Mouse (Mus musculus): ENCODE measurements at regions not wholly inside any gene's neighbourhood (a gene's known extent, or its start where the extent isn't known, plus 50 kb on each side); places are given as distances from the start of the nearest gene placed in this dataset.
A peak's percentile ranks its signal among the peaks of the same experiment; 100 is the strongest.
"Not testable (repeated sequence)": the region's sequence is repeated elsewhere in the genome, so short reads cannot be mapped to it uniquely, and the experiment has no call there.

- DNase-seq (ENCODE audit: low read depth, low spot score) = no peak
- Histone ChIP-seq H3K79me2 (ENCODE audit: control insufficient read depth, insufficient read depth, low read length, poor library complexity) (no peaks in the 10 kb centered on the region), H3K9me3 (replicated peaks; ENCODE audit: insufficient read depth, low read length) (no peaks in the 10 kb centered on the region), H3K4me1 (ENCODE audit: control insufficient read depth in 1 of 2, insufficient read depth in 2 of 2, low read length in 2 of 2) (no peaks in the 10 kb centered on the region), H3K9ac (ENCODE audit: control insufficient read depth, low read depth, low read length, poor library complexity, severe bottlenecking) (no peak overlapping the region), H3K4me3 (ENCODE audit: control insufficient read depth in 1 of 2, insufficient read depth in 1 of 2, low read depth in 2 of 2, low read length in 2 of 2) (no peak overlapping the region), H3K36me3 (ENCODE audit: control insufficient read depth in 1 of 2, insufficient read depth in 2 of 2, low read length in 2 of 2) (no peaks in the 10 kb centered on the region), H3K27ac (ENCODE audit: control insufficient read depth, low read depth, low read length) (no peak overlapping the region), H3K27me3 (ENCODE audit: control insufficient read depth in 1 of 2, insufficient read depth in 2 of 2, low read length in 2 of 2) (no peaks in the 10 kb centered on the region)
- TF ChIP-seq E2F4 (IDR thresholded peaks at IDR 0.05; ENCODE audit: borderline replicate concordance, low read depth, low read length) = no peak
- no peak for TF ChIP-seq POLR2A (IDR thresholded peaks at IDR 0.05; ENCODE audit: control insufficient read depth in 1 of 2, insufficient read depth in 1 of 2, low read depth in 1 of 2, low read length in 2 of 2, poor library complexity in 1 of 2)
- no peak for TF ChIP-seq MAFK (IDR thresholded peaks at IDR 0.05; ENCODE audit: borderline replicate concordance, low read depth, low read length)
- TF ChIP-seq USF2 (IDR thresholded peaks at IDR 0.05; ENCODE audit: borderline replicate concordance in 1 of 2, insufficient read depth in 1 of 2, low read depth in 1 of 2, low read length in 2 of 2) = no peak
- no peak for TF ChIP-seq USF1 (IDR thresholded peaks at IDR 0.05; ENCODE audit: low read depth, low read length)
- no peak for TF ChIP-seq CHD1 (IDR thresholded peaks at IDR 0.05; ENCODE audit: low read depth, low read length)
- TF ChIP-seq MYC (IDR thresholded peaks at IDR 0.05; ENCODE audit: low read depth, low read length) = no peak
- no peak for TF ChIP-seq ELF1 (IDR thresholded peaks at IDR 0.05; ENCODE audit: low read depth, low read length)
- TF ChIP-seq GATA1 (IDR thresholded peaks at IDR 0.05; ENCODE audit: low read depth, low read length) = no peak
These were observed 310.8 kb upstream of the Zfp960 start for GRCm38 (mm10) chr17:16753090-16753489.

- peak overlapping the region; percentile 84 for H3K27ac ChIP-seq (ENCODE audit: control insufficient read depth, low read depth, low read length)
- not testable (repeated sequence) for H3K9me3 ChIP-seq (replicated peaks; ENCODE audit: insufficient read depth, low read length); H3K9ac ChIP-seq (ENCODE audit: control insufficient read depth, low read depth, low read length, poor library complexity, severe bottlenecking); H3K4me3 ChIP-seq (ENCODE audit: control insufficient read depth in 1 of 2, insufficient read depth in 1 of 2, low read depth in 2 of 2, low read length in 2 of 2); H3K27me3 ChIP-seq (ENCODE audit: control insufficient read depth in 1 of 2, insufficient read depth in 2 of 2, low read length in 2 of 2); H3K79me2 ChIP-seq (ENCODE audit: control insufficient read depth, insufficient read depth, low read length, poor library complexity)
- H3K36me3 ChIP-seq (ENCODE audit: control insufficient read depth in 1 of 2, insufficient read depth in 2 of 2, low read length in 2 of 2) = peaks cover 0 to 27% of the 10 kb centered on the region in 2 experiments; a peak in 2 of 4 replicates
- peak; percentile 73 for DNase-seq (ENCODE audit: low read depth, low spot score)
- TF ChIP-seq GATA1 (IDR thresholded peaks at IDR 0.05; ENCODE audit: low read depth, low read length) (peak; percentile 46; the same call in 1 of the 2 replicates), TCF12 (IDR thresholded peaks at IDR 0.05; ENCODE audit: low read depth, low read length) (0 out of 2 replicates have a peak, but pooled peaks have one; percentile 25), TAL1 (IDR thresholded peaks at IDR 0.05; ENCODE audit: low read length) (peak; percentile 22; the same call in 1 of the 2 replicates), EP300 (IDR thresholded peaks at IDR 0.05; ENCODE audit: low read depth in 1 of 2, low read length in 2 of 2) (peak; percentile 54 to 72), TBP (IDR thresholded peaks at IDR 0.05; ENCODE audit: low read depth, low read length) (peak; percentile 28; the same call in 1 of the 2 replicates)
- H3K4me1 ChIP-seq (ENCODE audit: control insufficient read depth in 1 of 2, insufficient read depth in 2 of 2, low read length in 2 of 2) = peaks cover 3 to 21% of the 10 kb centered on the region in 2 experiments
These were observed 293.3 kb upstream of the Zfp960 start for GRCm38 (mm10) chr17:16770587-16770986.

DNA sequence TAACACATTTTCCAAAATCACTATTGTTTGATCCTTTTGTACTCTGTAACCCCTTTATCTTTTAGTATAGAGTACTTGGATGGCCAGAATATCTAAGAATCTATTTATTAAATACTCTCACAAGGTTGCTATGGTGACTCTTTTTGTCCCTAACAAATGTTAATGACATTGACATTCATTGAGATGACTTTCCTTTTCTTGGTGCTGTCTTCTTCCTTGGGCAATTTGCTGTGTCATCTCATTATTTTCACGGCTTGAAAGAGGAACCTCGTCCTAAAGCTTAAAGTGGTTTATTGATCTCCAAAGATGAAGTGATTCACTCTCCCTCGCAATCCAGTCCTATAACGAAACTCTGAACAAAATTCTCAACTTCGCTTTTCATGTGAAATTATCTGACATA is 265.6 kb upstream of the Zfp960 start:
- H3K9me3 ChIP-seq (replicated peaks; ENCODE audit: insufficient read depth, low read length) = no peaks in the 10 kb centered on the region
- no peaks in the 10 kb centered on the region for H3K4me1 ChIP-seq (ENCODE audit: control insufficient read depth in 1 of 2, insufficient read depth in 2 of 2, low read length in 2 of 2)
- no peak overlapping the region for H3K4me3 ChIP-seq (ENCODE audit: control insufficient read depth in 1 of 2, insufficient read depth in 1 of 2, low read depth in 2 of 2, low read length in 2 of 2)
- H3K27me3 ChIP-seq (ENCODE audit: control insufficient read depth in 1 of 2, insufficient read depth in 2 of 2, low read length in 2 of 2) = no peaks in the 10 kb centered on the region
- H3K9ac ChIP-seq (ENCODE audit: control insufficient read depth, low read depth, low read length, poor library complexity, severe bottlenecking) = no peak overlapping the region
- peaks cover 0 to 2% of the 10 kb centered on the region in 2 experiments; a peak in 1 of 4 replicates for H3K36me3 ChIP-seq (ENCODE audit: control insufficient read depth in 1 of 2, insufficient read depth in 2 of 2, low read length in 2 of 2)
- no peak overlapping the region for H3K27ac ChIP-seq (ENCODE audit: control insufficient read depth, low read depth, low read length)
- peak; percentile 23 for DNase-seq (ENCODE audit: low read depth, low spot score)
- no peaks in the 10 kb centered on the region for H3K79me2 ChIP-seq (ENCODE audit: control insufficient read depth, insufficient read depth, low read length, poor library complexity)
- TF ChIP-seq E2F4 (IDR thresholded peaks at IDR 0.05; ENCODE audit: borderline replicate concordance, low read depth, low read length) (no peak), ZC3H11A (IDR thresholded peaks at IDR 0.05; ENCODE audit: low read depth, low read length) (no peak), ELF1 (IDR thresholded peaks at IDR 0.05; ENCODE audit: low read depth, low read length) (no peak), MAFK (IDR thresholded peaks at IDR 0.05; ENCODE audit: borderline replicate concordance, low read depth, low read length) (no peak), EP300 (IDR thresholded peaks at IDR 0.05; ENCODE audit: low read depth in 1 of 2, low read length in 2 of 2) (no peak), NRF1 (IDR thresholded peaks at IDR 0.05; ENCODE audit: insufficient read depth, low read depth, low read length, poor library complexity, severe bottlenecking) (no peak), UBTF (IDR thresholded peaks at IDR 0.05; ENCODE audit: borderline replicate concordance, insufficient read depth, low read depth, low read length) (no peak), ZNF384 (IDR thresholded peaks at IDR 0.05; ENCODE audit: low read depth, low read length) (no peak), NELFE (IDR thresholded peaks at IDR 0.05; ENCODE audit: low read depth, low read length) (no peak), MYC (IDR thresholded peaks at IDR 0.05; ENCODE audit: low read depth, low read length) (no peak), MEF2A (IDR thresholded peaks at IDR 0.05; ENCODE audit: extremely low read depth, insufficient replicate concordance, low read depth, low read length, poor library complexity, severe bottlenecking) (no peak), TBP (IDR thresholded peaks at IDR 0.05; ENCODE audit: low read depth, low read length) (no peak), TCF12 (IDR thresholded peaks at IDR 0.05; ENCODE audit: low read depth, low read length) (no peak), JUND (IDR thresholded peaks at IDR 0.05; ENCODE audit: low read depth, low read length) (no peak), MXI1 (IDR thresholded peaks at IDR 0.05; ENCODE audit: low read depth, low read length) (no peak), POLR2AphosphoS2 (IDR thresholded peaks at IDR 0.05; ENCODE audit: low read length) (no peak), RCOR1 (IDR thresholded peaks at IDR 0.05; ENCODE audit: low read depth, low read length) (no peak), GATA1 (IDR thresholded peaks at IDR 0.05; ENCODE audit: low read depth, low read length) (no peak)

Data from MEL (cell line).